Mouse (Mus musculus): ENCODE data around the gene Pik3ap1.

DNA sequence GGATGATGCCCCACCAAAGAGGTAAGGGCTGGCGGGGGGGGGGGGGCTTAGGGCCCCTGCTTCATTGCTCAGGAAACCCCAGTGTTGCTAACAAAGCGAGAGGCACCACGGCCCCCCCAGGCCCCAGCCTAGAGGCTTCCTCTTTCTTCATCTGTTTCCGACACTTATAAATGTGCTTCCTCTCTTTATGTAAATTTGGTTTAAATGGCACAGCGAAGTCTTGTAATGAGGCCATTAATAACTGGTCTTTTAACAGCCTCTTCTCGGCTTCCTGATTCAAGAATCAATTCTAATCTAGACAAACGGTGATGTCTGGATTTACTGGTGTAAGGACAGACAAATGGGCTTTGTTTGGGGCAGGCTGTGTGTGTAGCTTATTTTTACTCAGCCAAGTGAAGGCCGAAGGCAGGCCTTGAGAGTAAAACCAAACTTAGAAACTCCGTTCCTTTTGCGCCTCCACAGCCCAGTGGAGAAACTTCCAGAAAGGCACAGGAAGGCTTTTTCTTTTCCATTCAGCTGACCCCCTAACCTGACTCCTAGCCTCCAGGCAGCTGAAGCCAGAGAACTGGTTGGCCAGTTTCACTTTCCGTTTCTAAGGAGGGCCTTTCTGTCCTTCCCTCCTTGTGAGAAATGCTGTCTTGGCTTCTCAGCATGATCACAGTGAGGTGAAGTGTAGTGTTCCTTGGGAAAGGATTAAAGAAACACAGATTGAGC lies 39.7 kb downstream of the Pik3ap1 start:
- TF ChIP-seq GATA1 (IDR thresholded peaks at IDR 0.05; ENCODE audit: low read length), result no peak
- TF ChIP-seq TAL1 (IDR thresholded peaks at IDR 0.05; ENCODE audit: low read length), result no peak

Data from erythroblast, embryonic 14.5 days (primary cell).